Mouse (Mus musculus): Measurements from ENCODE around the gene BC048562. TPM values are rescaled to one million over a fixed set of nuclear protein-coding genes. Genes with fewer than 3 reads are reported as not detected.

Gene BC048562
- polyA plus RNA-seq, 1 experiment = not detected

DNA sequence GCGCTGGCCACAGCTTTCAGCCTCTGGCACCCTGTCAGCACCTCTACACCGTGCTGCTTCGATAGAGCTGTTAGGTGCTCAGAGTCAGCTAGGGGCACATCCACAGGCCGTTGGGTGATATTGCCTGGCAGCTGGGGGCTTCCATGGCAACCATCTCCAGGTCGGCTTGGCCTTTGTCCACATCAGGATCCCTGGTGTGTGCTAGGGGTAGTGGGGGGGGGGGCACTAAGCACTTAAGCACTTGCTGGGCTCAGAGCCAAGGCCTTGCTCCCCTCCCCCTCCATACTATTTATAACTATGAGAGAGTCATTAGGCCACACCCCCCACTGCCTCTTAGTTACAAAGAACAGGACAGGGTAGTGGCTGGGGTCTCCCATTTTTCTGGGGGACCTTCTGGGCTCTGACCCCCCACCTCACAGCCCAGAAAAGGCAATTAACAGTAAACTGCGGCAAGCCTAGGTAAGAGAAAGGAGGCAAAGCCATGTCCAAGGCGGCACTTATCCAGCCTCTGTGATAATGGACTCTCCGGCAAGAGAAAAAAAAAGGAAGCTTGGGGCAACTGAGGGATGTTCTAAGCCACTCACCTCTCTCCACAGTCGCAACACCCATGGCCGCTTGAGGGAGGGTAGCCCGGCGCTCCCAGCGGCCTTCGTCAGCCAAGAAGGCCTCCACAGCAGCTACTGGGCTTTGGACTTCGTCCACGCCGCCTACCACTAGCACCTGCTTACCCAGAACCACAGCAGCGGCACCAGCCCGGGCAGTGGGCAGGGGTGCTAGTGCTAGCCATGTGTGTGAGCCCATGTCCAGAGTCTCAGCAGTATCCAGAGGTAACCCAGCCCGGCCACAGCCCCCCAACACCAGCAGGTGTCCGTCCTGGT is 14.2 kb downstream of the BC048562 start:
- Histone ChIP-seq H3K27ac (ENCODE audit: insufficient read depth, low read length) (no peak overlapping the region), H3K36me3 (ENCODE audit: control insufficient read depth, insufficient read depth, low read length) (no peaks in the 10 kb centered on the region), H3K4me3 (ENCODE audit: extremely low read depth, insufficient read depth, insufficient read length) (no peak overlapping the region), H3K27me3 (ENCODE audit: control insufficient read depth, insufficient read depth, low read length) (no peaks in the 10 kb centered on the region), H3K4me1 (ENCODE audit: control insufficient read depth, insufficient read depth, insufficient read length) (peaks cover 6% of the 10 kb centered on the region; the same call in 1 of the 2 replicates)
- WGBS = 75% methylated on average over 21 of the region's 21 CpGs
- TF ChIP-seq CTCF (IDR thresholded peaks at IDR 0.05; ENCODE audit: extremely low read depth, insufficient read depth, insufficient read length, insufficient replicate concordance) = no peak
- no peak for TF ChIP-seq POLR2A (IDR thresholded peaks at IDR 0.05; ENCODE audit: low read depth, low read length)
- no peak for DNase-seq (ENCODE audit: low read depth in 1 of 2, low spot score in 2 of 2)

DNA sequence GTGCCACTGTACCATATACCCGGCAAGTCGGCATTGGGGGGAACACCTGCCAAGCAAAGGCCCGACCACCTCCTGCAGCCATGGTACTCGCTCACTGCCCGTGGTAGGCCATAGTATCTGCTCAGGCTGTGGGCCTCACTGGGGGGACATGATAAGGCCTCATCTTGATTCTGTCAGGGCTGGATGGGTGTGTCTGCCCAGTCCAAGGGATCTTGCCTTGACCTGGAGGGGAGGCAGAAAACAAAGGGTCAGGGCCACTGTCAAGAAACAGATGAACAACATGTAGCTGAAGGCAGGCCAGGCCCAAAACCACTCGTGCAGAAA is 14.8 kb downstream of the BC048562 start:
- TF ChIP-seq POLR2A (IDR thresholded peaks at IDR 0.05; ENCODE audit: low read depth, low read length) (no peak), CTCF (IDR thresholded peaks at IDR 0.05; ENCODE audit: extremely low read depth, insufficient read depth, insufficient read length, insufficient replicate concordance) (no peak)
- no peaks in the 10 kb centered on the region for H3K36me3 ChIP-seq (ENCODE audit: control insufficient read depth, insufficient read depth, low read length)
- DNase-seq (ENCODE audit: low read depth in 1 of 2, low spot score in 2 of 2) = no peak
- H3K27ac ChIP-seq (ENCODE audit: insufficient read depth, low read length) = no peak overlapping the region
- H3K4me1 ChIP-seq (ENCODE audit: control insufficient read depth, insufficient read depth, insufficient read length) = peaks cover 6% of the 10 kb centered on the region; the same call in 1 of the 2 replicates
- H3K27me3 ChIP-seq (ENCODE audit: control insufficient read depth, insufficient read depth, low read length) = no peaks in the 10 kb centered on the region
- H3K4me3 ChIP-seq (ENCODE audit: extremely low read depth, insufficient read depth, insufficient read length) = no peak overlapping the region
- WGBS = 76% methylated on average over 6 of the region's 6 CpGs

DNA sequence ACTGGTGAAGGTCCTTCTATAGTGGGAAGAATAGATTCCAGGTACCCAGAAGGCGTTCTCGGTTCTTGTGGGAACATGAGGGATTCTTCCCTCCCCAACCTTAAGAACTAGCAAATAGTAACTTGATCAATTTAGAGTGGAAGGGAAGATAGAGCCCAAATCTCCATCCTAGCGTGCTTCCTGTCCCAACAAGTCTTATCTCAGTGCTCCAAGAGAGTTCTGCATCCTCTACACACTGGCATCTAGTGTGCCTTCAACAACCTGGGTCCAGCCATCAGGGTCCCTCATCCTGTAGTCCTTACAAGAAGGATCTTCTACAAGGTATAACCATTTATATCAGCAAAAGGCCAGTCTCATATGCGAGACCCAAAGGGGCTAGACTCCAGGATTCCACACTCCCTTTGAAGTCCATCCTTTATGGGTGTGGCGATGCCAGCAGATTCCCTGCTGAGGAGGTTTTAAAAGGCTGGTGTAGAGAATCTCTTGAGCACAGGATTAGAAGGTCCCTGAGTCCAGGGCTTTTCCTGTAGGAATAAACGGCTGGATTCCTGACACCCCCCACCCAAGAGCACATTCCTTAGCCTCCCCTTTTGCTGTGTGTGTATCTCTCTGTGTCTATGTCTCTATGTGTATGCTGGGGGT is 15.4 kb downstream of the BC048562 start:
- Histone ChIP-seq H3K4me1 (ENCODE audit: control insufficient read depth, insufficient read depth, insufficient read length) (peaks cover 6% of the 10 kb centered on the region; the same call in 1 of the 2 replicates), H3K36me3 (ENCODE audit: control insufficient read depth, insufficient read depth, low read length) (no peaks in the 10 kb centered on the region), H3K27ac (ENCODE audit: insufficient read depth, low read length) (no peak overlapping the region), H3K27me3 (ENCODE audit: control insufficient read depth, insufficient read depth, low read length) (no peaks in the 10 kb centered on the region), H3K4me3 (ENCODE audit: extremely low read depth, insufficient read depth, insufficient read length) (0 out of 2 replicates have a peak overlapping the region, but pooled peaks have one; percentile 57)
- 81% methylated on average over 6 of the region's 6 CpGs for WGBS
- no peak for DNase-seq (ENCODE audit: low read depth in 1 of 2, low spot score in 2 of 2)
- TF ChIP-seq POLR2A (IDR thresholded peaks at IDR 0.05; ENCODE audit: low read depth, low read length) (no peak), CTCF (IDR thresholded peaks at IDR 0.05; ENCODE audit: extremely low read depth, insufficient read depth, insufficient read length, insufficient replicate concordance) (no peak)

DNA sequence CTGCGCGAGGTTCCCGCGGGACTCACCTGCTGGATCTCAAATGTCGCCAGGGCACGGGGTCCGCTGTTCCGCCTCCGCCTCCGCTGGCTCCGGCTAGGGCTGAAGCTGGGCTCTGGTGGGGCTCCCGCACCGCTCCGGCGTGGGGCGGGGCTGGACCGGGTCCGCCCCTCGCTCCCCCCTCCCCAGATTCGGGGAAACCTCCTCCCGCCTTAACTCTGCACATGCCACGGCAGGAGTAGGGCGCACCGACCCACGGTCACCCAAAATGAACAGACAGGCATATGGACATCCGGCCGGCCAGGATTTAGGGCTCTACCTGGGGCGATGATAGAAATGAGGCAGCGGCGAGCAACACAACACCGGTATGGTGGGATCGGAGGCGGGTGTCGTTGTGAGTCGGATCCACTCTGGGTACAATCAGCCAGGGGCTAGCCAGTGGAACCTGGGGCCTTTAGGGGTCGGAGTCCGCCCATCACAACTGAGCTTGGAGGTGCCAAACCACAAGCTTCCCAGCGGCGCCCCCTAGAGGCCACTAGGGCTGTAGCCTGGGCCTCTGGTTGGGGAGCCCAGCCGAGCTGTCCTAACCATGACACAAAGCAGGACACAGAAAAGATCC is 16.1 kb downstream of the BC048562 start:
- WGBS = 2% methylated on average over 39 of the region's 40 CpGs
- no peaks in the 10 kb centered on the region for H3K36me3 ChIP-seq (ENCODE audit: control insufficient read depth, insufficient read depth, low read length)
- TF ChIP-seq CTCF (IDR thresholded peaks at IDR 0.05; ENCODE audit: extremely low read depth, insufficient read depth, insufficient read length, insufficient replicate concordance) (peak; percentile 77), POLR2A (IDR thresholded peaks at IDR 0.05; ENCODE audit: low read depth, low read length) (no peak)
- peak overlapping the region; percentile 57 for H3K4me3 ChIP-seq (ENCODE audit: extremely low read depth, insufficient read depth, insufficient read length)
- peaks cover 6% of the 10 kb centered on the region; the same call in 1 of the 2 replicates for H3K4me1 ChIP-seq (ENCODE audit: control insufficient read depth, insufficient read depth, insufficient read length)
- H3K27ac ChIP-seq (ENCODE audit: insufficient read depth, low read length) = no peak overlapping the region
- no peaks in the 10 kb centered on the region for H3K27me3 ChIP-seq (ENCODE audit: control insufficient read depth, insufficient read depth, low read length)
- peak; percentile 59 to 84 for DNase-seq (ENCODE audit: low read depth in 1 of 2, low spot score in 2 of 2)

DNA sequence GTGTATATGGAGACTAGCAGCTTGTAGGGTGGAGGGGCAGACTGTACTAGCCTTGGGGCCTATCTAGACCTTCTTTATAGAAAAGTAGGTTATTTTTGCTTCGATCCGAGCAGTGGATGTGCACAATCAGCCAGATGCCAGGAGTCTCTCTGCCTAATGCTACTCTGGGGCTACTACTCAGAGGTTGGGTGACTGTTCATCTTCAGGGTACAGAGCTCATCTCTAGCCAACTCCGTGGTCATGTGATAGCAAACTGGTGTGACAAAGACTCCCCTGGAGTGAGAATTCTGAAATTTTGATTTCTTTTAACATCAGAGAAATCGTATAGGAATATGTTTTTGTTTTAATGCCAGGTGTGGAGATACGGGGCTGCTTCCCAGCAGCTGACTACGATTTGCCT is 16.6 kb downstream of the BC048562 start:
- no peaks in the 10 kb centered on the region for H3K36me3 ChIP-seq (ENCODE audit: control insufficient read depth, insufficient read depth, low read length)
- no peak for DNase-seq (ENCODE audit: low read depth in 1 of 2, low spot score in 2 of 2)
- TF ChIP-seq POLR2A (IDR thresholded peaks at IDR 0.05; ENCODE audit: low read depth, low read length) (no peak), CTCF (IDR thresholded peaks at IDR 0.05; ENCODE audit: extremely low read depth, insufficient read depth, insufficient read length, insufficient replicate concordance) (no peak)
- H3K4me1 ChIP-seq (ENCODE audit: control insufficient read depth, insufficient read depth, insufficient read length) = peaks cover 6% of the 10 kb centered on the region; the same call in 1 of the 2 replicates
- H3K27ac ChIP-seq (ENCODE audit: insufficient read depth, low read length) = no peak overlapping the region
- WGBS = 60% methylated on average over 6 of the region's 6 CpGs
- H3K4me3 ChIP-seq (ENCODE audit: extremely low read depth, insufficient read depth, insufficient read length) = no peak overlapping the region
- no peaks in the 10 kb centered on the region for H3K27me3 ChIP-seq (ENCODE audit: control insufficient read depth, insufficient read depth, low read length)

DNA sequence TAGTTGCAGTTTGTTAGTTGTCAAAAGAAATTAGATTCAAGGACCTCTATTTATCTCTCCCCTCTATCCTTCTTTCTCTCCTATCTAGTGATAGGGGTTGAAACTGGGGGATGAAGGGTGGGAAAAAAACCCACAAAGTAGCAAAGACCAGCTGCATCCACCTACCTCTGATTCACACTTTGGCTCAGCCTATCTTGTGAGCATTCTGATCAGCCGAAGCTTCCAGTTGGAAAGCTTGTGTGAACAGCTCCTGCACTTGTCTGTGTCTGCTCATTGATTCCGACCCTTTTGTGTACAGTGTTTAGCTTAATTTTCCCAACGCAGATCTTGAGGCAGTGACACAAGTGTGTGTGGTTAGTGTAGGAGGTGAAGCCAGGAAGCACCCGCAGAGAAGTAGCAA is 17.2 kb downstream of the BC048562 start:
- Histone ChIP-seq H3K4me1 (ENCODE audit: control insufficient read depth, insufficient read depth, insufficient read length) (peaks cover 6% of the 10 kb centered on the region; the same call in 1 of the 2 replicates), H3K4me3 (ENCODE audit: extremely low read depth, insufficient read depth, insufficient read length) (no peak overlapping the region), H3K36me3 (ENCODE audit: control insufficient read depth, insufficient read depth, low read length) (no peaks in the 10 kb centered on the region), H3K27me3 (ENCODE audit: control insufficient read depth, insufficient read depth, low read length) (no peaks in the 10 kb centered on the region), H3K27ac (ENCODE audit: insufficient read depth, low read length) (no peak overlapping the region)
- WGBS = 57% methylated on average over 4 of the region's 4 CpGs
- DNase-seq (ENCODE audit: low read depth in 1 of 2, low spot score in 2 of 2) = no peak
- TF ChIP-seq CTCF (IDR thresholded peaks at IDR 0.05; ENCODE audit: extremely low read depth, insufficient read depth, insufficient read length, insufficient replicate concordance) = no peak
- TF ChIP-seq POLR2A (IDR thresholded peaks at IDR 0.05; ENCODE audit: low read depth, low read length) = no peak
